Mouse (Mus musculus) liver, embryonic 14.5 days (tissue): ENCODE measurements around the gene Tnik.

Experiments used
- CTCF ChIP-seq: IDR thresholded peaks from 2 replicates; pipeline ENCODE4 v1.5.1; 2016; ENCODE audit warnings: antibody characterized with exemption, low read depth, control low read depth
- EP300 ChIP-seq: IDR thresholded peaks from 2 replicates; pipeline ENCODE4 v1.6.1; 2016; ENCODE audit warnings: antibody characterized with exemption, low read depth

GRCm38 (mm10) chr3:28226181-28226580 lies 36.8 kb upstream of the Tnik start:
- TF ChIP-seq EP300, result no peak
- no peak for TF ChIP-seq CTCF
